Mouse (Mus musculus) heart, postnatal 0 days (tissue): ENCODE results near the gene A2ml1. TPM values are rescaled to one million over a fixed set of nuclear protein-coding genes. Genes with fewer than 3 reads are reported as not detected.
A peak's percentile ranks its signal among the peaks of the same experiment; 100 is the strongest.

ENCODE experiments used
- ATAC-seq: fragments of 200-750 bp; cut with Nextera tagmentation; 2 replicates; pipeline ENCODE4 v1.8.0; 2017; ENCODE audit warnings: low read depth, moderate number of reproducible peaks, moderate library complexity; ENCODE audit not compliant: insufficient read depth
- DNase-seq: peaks from one replicate; pipeline ENCODE4 v3.0.0-alpha.2; 2016; ENCODE audit warnings: low spot score
- H3K27ac ChIP-seq: fragments of 300-500 bp; sonication (generic); 2 replicates; pipeline ENCODE4 v1.5.1; 2014; ENCODE audit warnings: low read depth, mild to moderate bottlenecking
- H3K27me3 ChIP-seq: fragments of 300-500 bp; sonication (generic); 2 replicates; pipeline ENCODE4 v1.6.1; 2014; ENCODE audit warnings: low read length, mixed read lengths; ENCODE audit not compliant: control insufficient read depth, insufficient read depth
- H3K36me3 ChIP-seq: fragments of 300-500 bp; sonication (generic); replicated peaks from 2 replicates; pipeline ENCODE4 v1.6.1; 2014; ENCODE audit warnings: low read length, mixed read lengths; ENCODE audit not compliant: control insufficient read depth, insufficient read depth
- H3K4me1 ChIP-seq: fragments of 300-500 bp; sonication (generic); 2 replicates; pipeline ENCODE4 v1.6.1; 2014; ENCODE audit warnings: antibody characterized with exemption; ENCODE audit not compliant: control insufficient read depth, insufficient read depth
- H3K4me2 ChIP-seq: fragments of 300-500 bp; sonication (generic); 2 replicates; pipeline ENCODE4 v1.6.1; 2014; ENCODE audit warnings: low read depth, mild to moderate bottlenecking, low read length, moderate library complexity
- H3K4me3 ChIP-seq: fragments of 300-500 bp; sonication (generic); 2 replicates; pipeline ENCODE4 v1.5.1; 2014; ENCODE audit warnings: low read depth, low read length
- H3K9ac ChIP-seq: fragments of 300-500 bp; sonication (generic); replicated peaks from 2 replicates; pipeline ENCODE4 v1.6.1; 2014; ENCODE audit warnings: low read depth, low read length, mixed read lengths
- H3K9me3 ChIP-seq: fragments of 300-500 bp; sonication (generic); replicated peaks from 2 replicates; pipeline ENCODE4 v1.6.1; 2016; ENCODE audit warnings: low read length; ENCODE audit not compliant: control insufficient read depth
- CTCF ChIP-seq: IDR thresholded peaks from 2 replicates; pipeline ENCODE4 v1.5.1; 2016; ENCODE audit warnings: antibody characterized with exemption, control low read depth, low read depth
- EP300 ChIP-seq: IDR thresholded peaks from 2 replicates; pipeline ENCODE4 v1.6.1; 2016; ENCODE audit warnings: antibody characterized with exemption, low read depth
- WGBS: fragments of 180-500 bp; shearing (Covaris S2); extraction: QIAGEN DNeasy Blood & Tissue Kit; methylation state at CpG from one replicate; pipeline ENCODE4 v1.1.7; 2014; 5-methylcytosine and 5-hydroxymethylcytosine counted together
- polyA plus RNA-seq: library from polyadenylated mRNA; unstranded; fragments of >200 nt; fragmentation: Nextera tagmentation; extraction: Ambion mirVana; gene quantifications from 2 replicates; pipeline ENCODE4 v1.2.1, GENCODE M21; 2015
- total RNA-seq: library from RNA; depleted of rRNA; stranded (reverse); fragments of >200 nt; gene quantifications from 2 replicates; pipeline ENCODE4 v1.2.3, GENCODE M21; 2014; ENCODE audit warnings: low replicate concordance

Gene A2ml1
- total and polyA plus RNA-seq, 2 experiments from 2014 or later: 0.30 TPM; not detected in 1

GRCm38 (mm10) chr6:128585642-128586245 is 4.3 kb upstream of the A2ml1 start:
- ATAC-seq (no peak), DNase-seq (no peak)
- H3K27me3 ChIP-seq: no peaks in the 10 kb centered on the region
- no peak overlapping the region for H3K9ac ChIP-seq
- TF ChIP-seq CTCF (no peak), EP300 (no peak)
- no peaks in the 10 kb centered on the region for H3K4me1 ChIP-seq
- H3K9me3 ChIP-seq: no peaks in the 10 kb centered on the region
- no peak overlapping the region for H3K4me2 ChIP-seq
- no peaks in the 10 kb centered on the region for H3K36me3 ChIP-seq
- WGBS: 75% methylated on average over 11 of the region's 11 CpGs
- no peak overlapping the region for H3K27ac ChIP-seq
- no peak overlapping the region for H3K4me3 ChIP-seq

GRCm38 (mm10) chr6:128584070-128584660 is 2.8 kb upstream of the A2ml1 start:
- no peak for ATAC-seq
- no peak overlapping the region for H3K4me2 ChIP-seq
- DNase-seq: no peak
- WGBS: 22% methylated on average over 10 of the region's 10 CpGs
- TF ChIP-seq CTCF (peak; percentile 47), EP300 (no peak)
- no peaks in the 10 kb centered on the region for H3K4me1 ChIP-seq
- no peaks in the 10 kb centered on the region for H3K36me3 ChIP-seq
- H3K27me3 ChIP-seq: no peaks in the 10 kb centered on the region
- no peak overlapping the region for H3K4me3 ChIP-seq
- H3K9ac ChIP-seq: no peak overlapping the region
- H3K9me3 ChIP-seq: no peaks in the 10 kb centered on the region
- no peak overlapping the region for H3K27ac ChIP-seq

GRCm38 (mm10) chr6:128577301-128577700 is 4.1 kb downstream of the A2ml1 start:
- ATAC-seq: no peak
- H3K27me3 ChIP-seq: no peaks in the 10 kb centered on the region
- TF ChIP-seq EP300 (no peak), CTCF (no peak)
- no peak overlapping the region for H3K27ac ChIP-seq
- no peaks in the 10 kb centered on the region for H3K36me3 ChIP-seq
- H3K9ac ChIP-seq: no peak overlapping the region
- 76% methylated on average over 9 of the region's 9 CpGs for WGBS
- H3K4me1 ChIP-seq: no peaks in the 10 kb centered on the region
- no peak overlapping the region for H3K4me2 ChIP-seq
- no peak overlapping the region for H3K4me3 ChIP-seq
- no peaks in the 10 kb centered on the region for H3K9me3 ChIP-seq
- no peak for DNase-seq

GRCm38 (mm10) chr6:128566589-128566988 is 14.8 kb downstream of the A2ml1 start:
- no peak for DNase-seq
- H3K4me3 ChIP-seq: no peak overlapping the region
- no peak overlapping the region for H3K4me2 ChIP-seq
- ATAC-seq: no peak
- H3K27me3 ChIP-seq: no peaks in the 10 kb centered on the region
- no peak overlapping the region for H3K9ac ChIP-seq
- no peaks in the 10 kb centered on the region for H3K36me3 ChIP-seq
- H3K27ac ChIP-seq: no peak overlapping the region
- H3K9me3 ChIP-seq: 0 out of 2 replicates have a peak, but pooled peaks cover 5% of the 10 kb centered on the region
- TF ChIP-seq EP300 (no peak), CTCF (no peak)
- 84% methylated on average over 11 of the region's 11 CpGs for WGBS
- no peaks in the 10 kb centered on the region for H3K4me1 ChIP-seq

- DNase-seq (no peak), ATAC-seq (no peak)
- Histone ChIP-seq H3K4me3 (no peak overlapping the region), H3K4me2 (no peak overlapping the region), H3K4me1 (no peaks in the 10 kb centered on the region), H3K27ac (no peak overlapping the region), H3K36me3 (no peaks in the 10 kb centered on the region), H3K9me3 (no peaks in the 10 kb centered on the region), H3K27me3 (no peaks in the 10 kb centered on the region), H3K9ac (no peak overlapping the region)
- WGBS: 82% methylated on average over 7 of the region's 7 CpGs
- no peak for TF ChIP-seq CTCF
- TF ChIP-seq EP300: no peak
These were observed 27.4 kb downstream of the A2ml1 start for GRCm38 (mm10) chr6:128554049-128554448.
